Mouse (Mus musculus) colon, adult 2 months (tissue): Measurements from ENCODE around the gene Vmn2r18. TPM values are rescaled to one million over a fixed set of nuclear protein-coding genes. Genes with fewer than 3 reads are reported as not detected.

Experiments used
- polyA plus RNA-seq: library from polyadenylated mRNA; depleted of rRNA; stranded (reverse); fragments of >200 nt; gene quantifications from 2 replicates; pipeline ENCODE4 v1.2.3, GENCODE M21; 2012; rRNA removed

The Vmn2r18 gene
- not detected in 2 replicates for polyA plus RNA-seq

GRCm38 (mm10) chr5:151605921-151606320 is at the start of gene Vmn2r18:
Vmn2r18 (minus strand) TSS chr5:151606021.

GRCm38 (mm10) chr5:151650700-151651410 is 45.0 kb upstream of the Vmn2r18 start, which contains the start of gene Rfc3:
Rfc3 (minus strand) TSS chr5:151651242.

Other genes starting within 250 kb of the Vmn2r18 start
- gene Gm42906, start 177.9 kb downstream of the Vmn2r18 start, polyA plus RNA-seq = not detected in 2 replicates
- gene Rfc3, start 45.2 kb upstream of the Vmn2r18 start, polyA plus RNA-seq = 6.6 TPM in 2 replicates